Mouse (Mus musculus): ENCODE measurements around the gene AW011738. TPM values are rescaled to one million over a fixed set of nuclear protein-coding genes. Genes with fewer than 3 reads are reported as not detected.

The AW011738 gene
- polyA plus RNA-seq, 1 experiment, result 0.29 TPM

DNA sequence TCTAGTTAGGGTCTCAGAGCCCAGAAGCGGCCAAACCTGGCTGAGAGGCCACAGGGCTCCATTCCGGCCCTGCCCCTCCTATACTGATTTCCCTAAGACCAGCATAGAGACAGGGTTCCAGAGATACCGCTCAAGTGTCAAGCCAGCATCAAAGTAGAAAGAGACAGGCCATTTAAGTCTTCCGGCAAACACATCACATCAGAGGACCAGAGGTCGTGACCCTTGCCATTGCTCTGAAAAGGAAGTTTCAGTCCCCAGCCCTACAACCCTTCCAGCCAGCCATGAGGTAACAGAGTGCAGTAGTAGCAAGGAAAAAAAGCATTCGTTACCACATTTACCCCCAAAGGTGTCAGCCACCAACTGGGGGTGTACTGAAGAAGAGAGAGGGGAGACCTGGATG lies 8.8 kb upstream of the AW011738 start:
- no peaks in the 10 kb centered on the region for H3K36me3 ChIP-seq (ENCODE audit: control insufficient read depth, insufficient read depth)
- TF ChIP-seq USF1 (IDR thresholded peaks at IDR 0.05; ENCODE audit: low read depth) (no peak), FOSL1 (IDR thresholded peaks at IDR 0.05; ENCODE audit: insufficient read depth, low read length, poor library complexity, severe bottlenecking) (no peak), CEBPB (IDR thresholded peaks at IDR 0.05; ENCODE audit: low read depth) (no peak), MYOD1 (IDR thresholded peaks at IDR 0.05; ENCODE audit: control insufficient read depth, insufficient read length, low read depth) (no peak), MYOG (IDR thresholded peaks at IDR 0.05; ENCODE audit: control insufficient read depth, extremely low read depth, insufficient read length) (no peak), CTCF (IDR thresholded peaks at IDR 0.05; ENCODE audit: control insufficient read depth, insufficient read depth, insufficient read length) (no peak)
- H3K79me2 ChIP-seq (ENCODE audit: control insufficient read depth, insufficient read depth), result no peaks in the 10 kb centered on the region
- H3K27me3 ChIP-seq (ENCODE audit: control insufficient read depth, insufficient read depth, insufficient read length), result no peaks in the 10 kb centered on the region
- no peak overlapping the region for H3ac ChIP-seq (ENCODE audit: control insufficient read depth, insufficient read length, low read depth)
- no peak overlapping the region for H3K4me3 ChIP-seq (ENCODE audit: insufficient read depth, poor library complexity, severe bottlenecking)
- H3K79me3 ChIP-seq (ENCODE audit: low read depth), result no peaks in the 10 kb centered on the region

DNA sequence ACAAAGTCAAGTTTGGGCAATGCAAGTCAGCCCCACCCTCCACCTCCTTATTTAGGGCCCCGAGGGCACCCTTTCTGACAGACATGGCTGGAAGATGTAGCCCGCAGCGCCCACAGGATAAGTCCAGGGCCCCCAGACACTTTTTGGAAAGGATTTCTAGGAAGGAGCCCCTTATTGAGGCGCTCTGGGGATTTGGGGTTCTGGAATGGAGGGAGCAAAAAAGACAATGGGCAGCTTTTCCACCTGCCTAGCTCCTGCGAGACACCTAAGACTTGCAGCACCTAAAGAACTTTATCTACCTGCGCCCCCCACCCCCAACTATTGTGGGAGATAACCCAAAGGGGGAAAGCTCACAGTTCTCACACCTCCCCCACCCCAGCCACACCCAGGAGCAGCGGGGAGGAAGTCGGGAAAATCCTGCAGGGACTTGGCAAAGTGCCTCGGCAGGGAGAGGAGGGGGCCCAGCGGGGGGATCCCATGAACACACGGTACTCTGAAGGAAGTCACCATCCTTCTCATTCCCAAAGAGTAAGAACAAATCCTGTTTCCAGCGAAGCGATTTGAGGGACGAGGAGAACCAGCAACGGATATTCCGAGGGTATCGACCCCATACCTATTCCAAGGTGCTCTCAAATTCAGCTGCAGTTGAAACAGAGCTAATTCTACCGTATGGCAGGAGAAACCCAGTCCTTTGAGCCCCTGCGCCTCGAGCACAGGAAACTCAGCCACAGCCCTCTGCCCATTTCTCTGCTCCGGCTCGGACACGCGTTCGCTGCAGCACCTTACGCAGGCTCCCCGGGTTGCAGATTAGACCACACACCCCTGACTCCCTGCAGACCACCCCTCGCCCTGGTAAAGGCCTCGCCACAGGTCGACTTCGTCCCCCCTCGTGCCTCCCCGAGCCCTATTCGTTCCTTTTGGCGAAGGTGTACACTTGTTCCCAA lies 6.9 kb upstream of the AW011738 start:
- TF ChIP-seq CTCF (IDR thresholded peaks at IDR 0.05; ENCODE audit: control insufficient read depth, insufficient read depth, insufficient read length), result no peak
- TF ChIP-seq CEBPB (IDR thresholded peaks at IDR 0.05; ENCODE audit: low read depth), result no peak
- TF ChIP-seq MYOD1 (IDR thresholded peaks at IDR 0.05; ENCODE audit: control insufficient read depth, insufficient read length, low read depth), result no peak
- no peak for TF ChIP-seq MYOG (IDR thresholded peaks at IDR 0.05; ENCODE audit: control insufficient read depth, extremely low read depth, insufficient read length)
- TF ChIP-seq FOSL1 (IDR thresholded peaks at IDR 0.05; ENCODE audit: insufficient read depth, low read length, poor library complexity, severe bottlenecking), result no peak
- TF ChIP-seq MAX (IDR thresholded peaks at IDR 0.05), result no peak
- no peak for TF ChIP-seq USF1 (IDR thresholded peaks at IDR 0.05; ENCODE audit: low read depth)

DNA sequence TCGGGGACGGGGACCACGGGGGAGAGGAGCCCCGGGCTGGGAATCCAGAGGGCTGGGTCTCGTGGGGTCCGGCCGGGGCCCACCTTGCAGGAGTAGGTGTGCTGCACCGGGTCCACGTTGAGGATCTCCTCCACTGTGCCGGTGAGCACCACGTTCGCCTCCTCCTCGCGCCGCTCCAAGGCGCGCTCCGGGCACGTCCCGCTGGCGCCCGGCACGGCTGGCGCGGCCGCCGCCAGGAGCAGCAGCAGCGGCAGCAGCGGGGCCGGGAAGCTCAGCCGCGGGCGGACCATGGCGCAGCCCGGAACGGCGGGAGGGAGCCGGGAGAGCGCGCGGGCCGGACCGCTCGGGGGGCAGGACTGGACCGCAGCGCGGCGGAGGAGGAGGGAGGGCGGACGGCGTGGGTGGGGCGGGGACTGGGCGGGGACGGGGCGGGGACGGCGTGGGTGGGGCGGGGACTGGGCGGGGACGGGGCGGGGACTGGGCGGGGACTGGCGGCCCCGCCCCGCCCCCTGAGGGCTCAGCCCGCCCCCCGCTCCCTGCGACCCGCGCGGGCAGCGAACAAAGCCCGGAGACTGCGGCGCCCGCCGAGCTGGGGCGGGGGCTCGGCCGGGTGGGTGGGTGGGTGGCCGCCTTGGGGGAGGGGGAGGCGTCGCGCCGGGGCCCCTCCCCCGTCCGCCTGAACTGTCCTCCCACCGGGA lies 5.8 kb upstream of the AW011738 start, which contains the start of gene Agrn:
Gene Agrn (minus strand): TSS at position 358 of the 698 bp plus-strand sequence.
- peak within 1 kb of the TSS; percentile 40 for H3K4me3 ChIP-seq (ENCODE audit: insufficient read depth, poor library complexity, severe bottlenecking)
- H3ac ChIP-seq (ENCODE audit: control insufficient read depth, insufficient read length, low read depth), result peak within 1 kb of the TSS; percentile 84
- H3K27me3 ChIP-seq (ENCODE audit: control insufficient read depth, insufficient read depth, insufficient read length), result no peaks in the 10 kb centered on the region
- no peaks in the 10 kb centered on the region for H3K79me3 ChIP-seq (ENCODE audit: low read depth)
- no peak for TF ChIP-seq MAX (IDR thresholded peaks at IDR 0.05)
- no peak for TF ChIP-seq MYOG (IDR thresholded peaks at IDR 0.05; ENCODE audit: control insufficient read depth, extremely low read depth, insufficient read length)
- no peak for TF ChIP-seq CTCF (IDR thresholded peaks at IDR 0.05; ENCODE audit: control insufficient read depth, insufficient read depth, insufficient read length)
- no peak for TF ChIP-seq USF1 (IDR thresholded peaks at IDR 0.05; ENCODE audit: low read depth)
- no peak for TF ChIP-seq CEBPB (IDR thresholded peaks at IDR 0.05; ENCODE audit: low read depth)
- TF ChIP-seq MYOD1 (IDR thresholded peaks at IDR 0.05; ENCODE audit: control insufficient read depth, insufficient read length, low read depth), result no peak
- no peak for TF ChIP-seq FOSL1 (IDR thresholded peaks at IDR 0.05; ENCODE audit: insufficient read depth, low read length, poor library complexity, severe bottlenecking)
- H3K36me3 ChIP-seq (ENCODE audit: control insufficient read depth, insufficient read depth), result no peaks in the 10 kb centered on the region
- no peaks in the 10 kb centered on the region for H3K79me2 ChIP-seq (ENCODE audit: control insufficient read depth, insufficient read depth)

More for the DNA sequence above, 6.9 kb upstream of the AW011738 start:
- Histone ChIP-seq H3ac (ENCODE audit: control insufficient read depth, insufficient read length, low read depth) (peak overlapping the region; percentile 84), H3K79me2 (ENCODE audit: control insufficient read depth, insufficient read depth) (no peaks in the 10 kb centered on the region), H3K4me3 (ENCODE audit: insufficient read depth, poor library complexity, severe bottlenecking) (peak overlapping the region; percentile 40), H3K27me3 (ENCODE audit: control insufficient read depth, insufficient read depth, insufficient read length) (no peaks in the 10 kb centered on the region), H3K79me3 (ENCODE audit: low read depth) (no peaks in the 10 kb centered on the region), H3K36me3 (ENCODE audit: control insufficient read depth, insufficient read depth) (no peaks in the 10 kb centered on the region)

DNA sequence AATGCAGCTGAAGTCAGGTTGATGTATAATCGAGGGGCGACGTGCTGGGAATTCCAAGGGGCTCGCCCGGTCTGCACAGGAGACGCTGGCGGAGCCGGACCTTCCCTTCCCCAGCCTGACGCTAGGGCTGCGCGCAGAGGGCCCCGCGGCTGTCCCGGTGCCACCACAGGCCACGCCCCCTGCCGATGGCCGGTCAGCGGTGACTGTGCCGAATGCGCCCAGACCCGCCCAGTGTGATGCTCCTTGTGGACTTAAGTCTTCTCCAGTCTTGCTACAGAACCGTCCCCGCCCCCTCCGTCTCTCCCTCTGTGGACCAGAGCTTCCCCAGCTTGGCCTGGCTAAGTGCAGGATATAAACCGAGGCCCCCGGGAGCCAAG lies 5.3 kb upstream of the AW011738 start:
- no peaks in the 10 kb centered on the region for H3K79me2 ChIP-seq (ENCODE audit: control insufficient read depth, insufficient read depth)
- no peaks in the 10 kb centered on the region for H3K27me3 ChIP-seq (ENCODE audit: control insufficient read depth, insufficient read depth, insufficient read length)
- TF ChIP-seq USF1 (IDR thresholded peaks at IDR 0.05; ENCODE audit: low read depth), result no peak
- peak; percentile 55 for TF ChIP-seq MAX (IDR thresholded peaks at IDR 0.05)
- peak overlapping the region; percentile 44 for H3ac ChIP-seq (ENCODE audit: control insufficient read depth, insufficient read length, low read depth)
- H3K4me3 ChIP-seq (ENCODE audit: insufficient read depth, poor library complexity, severe bottlenecking), result peak overlapping the region; percentile 34
- no peaks in the 10 kb centered on the region for H3K79me3 ChIP-seq (ENCODE audit: low read depth)
- H3K36me3 ChIP-seq (ENCODE audit: control insufficient read depth, insufficient read depth), result no peaks in the 10 kb centered on the region

DNA sequence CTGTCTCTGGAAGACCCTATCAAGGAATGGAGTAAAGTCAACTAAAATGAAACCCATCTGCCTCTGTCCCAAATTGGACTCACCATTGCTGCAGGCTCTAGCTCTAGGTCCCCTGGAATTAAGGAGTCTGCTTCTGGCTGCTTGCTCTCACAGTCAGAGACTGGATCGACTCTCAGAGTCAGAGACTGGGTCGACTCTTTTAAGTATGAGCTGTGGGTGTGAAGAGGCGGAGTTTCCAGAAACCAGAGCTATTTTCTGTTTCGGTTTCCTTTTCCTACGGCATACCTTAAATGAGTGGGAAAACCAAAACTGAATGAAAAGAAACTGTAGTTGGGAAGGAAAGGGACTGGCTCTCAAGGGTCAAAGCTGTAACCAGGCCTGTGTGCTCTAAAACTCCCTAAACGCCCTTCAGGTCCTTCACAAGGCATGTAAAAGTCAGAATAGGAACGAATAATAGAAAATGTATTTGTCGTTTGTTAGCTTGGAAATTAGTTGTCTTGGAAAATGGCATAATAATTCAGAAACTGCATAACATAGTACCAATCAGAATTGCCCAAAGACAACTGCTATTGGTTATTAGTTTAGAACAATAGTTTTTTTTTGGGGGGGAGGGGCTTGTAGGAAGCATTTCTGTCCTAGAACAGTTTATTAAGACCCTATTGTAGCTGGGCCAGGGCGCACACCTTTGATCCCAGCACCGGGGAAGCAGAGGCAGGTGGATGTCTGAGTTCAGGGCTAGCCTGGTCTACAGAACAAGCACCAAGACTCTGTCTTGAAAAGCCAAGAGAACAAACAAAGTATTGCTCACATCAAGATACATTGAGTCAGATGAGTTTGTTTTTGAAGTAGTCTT lies 2.3 kb upstream of the AW011738 start, which contains the start of gene Isg15:
Gene Isg15 (minus strand): TSS at position 196 of the 853 bp plus-strand sequence.
- Histone ChIP-seq H3K36me3 (ENCODE audit: control insufficient read depth, insufficient read depth) (no peaks in the 10 kb centered on the region), H3K27me3 (ENCODE audit: control insufficient read depth, insufficient read depth, insufficient read length) (peaks cover 7% of the 10 kb centered on the region), H3K79me3 (ENCODE audit: low read depth) (no peaks in the 10 kb centered on the region), H3ac (ENCODE audit: control insufficient read depth, insufficient read length, low read depth) (no peak within 1 kb of the TSS), H3K4me3 (ENCODE audit: insufficient read depth, poor library complexity, severe bottlenecking) (no peak within 1 kb of the TSS), H3K79me2 (ENCODE audit: control insufficient read depth, insufficient read depth) (no peaks in the 10 kb centered on the region)
- TF ChIP-seq MYOG (IDR thresholded peaks at IDR 0.05; ENCODE audit: control insufficient read depth, extremely low read depth, insufficient read length) (no peak), FOSL1 (IDR thresholded peaks at IDR 0.05; ENCODE audit: insufficient read depth, low read length, poor library complexity, severe bottlenecking) (no peak), CEBPB (IDR thresholded peaks at IDR 0.05; ENCODE audit: low read depth) (no peak), USF1 (IDR thresholded peaks at IDR 0.05; ENCODE audit: low read depth) (no peak), MAX (IDR thresholded peaks at IDR 0.05) (no peak), MYOD1 (IDR thresholded peaks at IDR 0.05; ENCODE audit: control insufficient read depth, insufficient read length, low read depth) (no peak), CTCF (IDR thresholded peaks at IDR 0.05; ENCODE audit: control insufficient read depth, insufficient read depth, insufficient read length) (no peak)

Data from C2C12 (cell line).